In genomic region chr1:177367864-177368610, GRCm38 (mm10) we compare ENCODE assay signal across 17 mouse cellular contexts.
DNase-seq lines count a peak whose midpoint lies in the region; ATAC-seq and TF ChIP-seq lines count a peak whose summit lies in the region.
"Had no signal": no experiment of that assay in that cellular context is flagged by ENCODE, and none has a peak within 500 bp of the region (broad histone marks: within the 10 kb centered on the region; RNA-seq: fewer than 3 reads in every experiment).

No protein-coding gene starts in this region.

- H3K27ac ChIP-seq in layer of hippocampus, adult 2 months: peak overlapping the region; percentile 51; the same call in 1 of the 2 replicates
- H3K27ac ChIP-seq: embryonic facial prominence, embryonic 10.5 days; heart, embryonic 10.5 days; hindbrain, embryonic 14.5 days; intestine, embryonic 15.5 days had no signal

- ATAC-seq in megakaryocyte progenitor cell, adult 5-6 weeks (replicated peaks; ENCODE audit: poor library complexity): peak; percentile 89
- ATAC-seq: forebrain, embryonic 13.5 days; intestine, embryonic 15.5 days had no signal

- no peak for DNase-seq in layer of hippocampus, adult 2 months (ENCODE audit: low spot score in 2 of 2)
- DNase-seq in layer of hippocampus, postnatal 14 days (ENCODE audit: low spot score in 2 of 2): no peak
- DNase-seq in MEL-GATA-1-ER (ENCODE audit: extremely low read depth, low read depth): peak; percentile 87
- DNase-seq in embryo, embryonic 9.5 days (ENCODE audit: extremely low spot score): no peak
- DNase-seq in cerebellum, postnatal 4 days (ENCODE audit: low spot score in 2 of 2): no peak
- DNase-seq: adrenal gland, postnatal 25 days; cerebellum, adult 2 months; forebrain, postnatal 0 days; gastrocnemius, postnatal 14 days; heart, postnatal 10 days; heart, postnatal 4 days had no signal

- H3K4me3 ChIP-seq in layer of hippocampus, adult 2 months: no peak overlapping the region
- H3K4me3 ChIP-seq: embryonic facial prominence, embryonic 10.5 days; forebrain, embryonic 13.5 days; heart, embryonic 10.5 days; intestine, embryonic 15.5 days had no signal

- no peak for TF ChIP-seq CTCF in layer of hippocampus, adult 2 months (conservative IDR thresholded peaks at IDR 0.05)
